Mouse (Mus musculus) layer of hippocampus, adult 9-10 months (tissue): ENCODE measurements around the gene Med10.

ENCODE experiments used
- DNase-seq: peaks from one replicate; pipeline ENCODE4 v3.0.0; 2022; ENCODE audit warnings: low spot score

Gene Med10

GRCm38 (mm10) chr13:69802095-69802494 lies at the start of gene Med10:
Gene Med10, plus strand, starts transcription at chr13:69802395.
- no peak for DNase-seq

GRCm38 (mm10) chr13:69752875-69753274 lies 49.3 kb upstream of the Med10 start:
- DNase-seq, result no peak

- DNase-seq, result no peak
Observed at GRCm38 (mm10) chr13:69758979-69759378, 43.2 kb upstream of the Med10 start.

- DNase-seq, result peak; percentile 58
Observed at GRCm38 (mm10) chr13:69761393-69761792, 40.8 kb upstream of the Med10 start.

- DNase-seq, result no peak
Observed at GRCm38 (mm10) chr13:69764646-69765045, 37.5 kb upstream of the Med10 start.

- no peak for DNase-seq
Observed at GRCm38 (mm10) chr13:69768152-69768551, 34.0 kb upstream of the Med10 start.

- no peak for DNase-seq
Observed at GRCm38 (mm10) chr13:69770538-69771456, 31.4 kb upstream of the Med10 start.

- no peak for DNase-seq
Observed at GRCm38 (mm10) chr13:69772358-69772757, 29.8 kb upstream of the Med10 start.

- DNase-seq, result peak; percentile 35
Observed at GRCm38 (mm10) chr13:69778221-69778620, 24.0 kb upstream of the Med10 start.

GRCm38 (mm10) chr13:69788704-69789103 lies 13.5 kb upstream of the Med10 start:
- DNase-seq, result no peak

- no peak for DNase-seq
Observed at GRCm38 (mm10) chr13:69791814-69792213, 10.4 kb upstream of the Med10 start.

- DNase-seq, result no peak
Observed at GRCm38 (mm10) chr13:69792541-69793009, 9.6 kb upstream of the Med10 start.

- no peak for DNase-seq
Observed at GRCm38 (mm10) chr13:69794808-69795207, 7.4 kb upstream of the Med10 start.

- DNase-seq, result peak; percentile 26
Observed at GRCm38 (mm10) chr13:69809681-69810611, 7.8 kb downstream of the Med10 start.

GRCm38 (mm10) chr13:69810936-69811680 lies 8.9 kb downstream of the Med10 start:
- DNase-seq, result no peak

- DNase-seq, result no peak
Observed at GRCm38 (mm10) chr13:69813870-69814269, 11.7 kb downstream of the Med10 start.

- DNase-seq, result no peak
Observed at GRCm38 (mm10) chr13:69818306-69818705, 16.1 kb downstream of the Med10 start.

GRCm38 (mm10) chr13:69821169-69821822 lies 19.1 kb downstream of the Med10 start:
- no peak for DNase-seq

GRCm38 (mm10) chr13:69823920-69824637 lies 21.9 kb downstream of the Med10 start:
- DNase-seq, result peak; percentile 29

GRCm38 (mm10) chr13:69825396-69826095 lies 23.4 kb downstream of the Med10 start:
- no peak for DNase-seq
